Mouse (Mus musculus): ENCODE data around the gene Txlna.

Txlna gene

GRCm38 (mm10) chr4:129624281-129625028 is 16.4 kb downstream of the Txlna start:
- DNase-seq: peak; percentile 81

- no peak for DNase-seq
These were observed 17.2 kb downstream of the Txlna start, which contains the start of gene Ccdc28b for GRCm38 (mm10) chr4:129623681-129624091. Gene Ccdc28b, minus strand, starts transcription at chr4:129623947.

- DNase-seq: no peak
These were observed 17.9 kb downstream of the Txlna start for GRCm38 (mm10) chr4:129622803-129623535.

GRCm38 (mm10) chr4:129622120-129622802 is 18.6 kb downstream of the Txlna start:
- DNase-seq: no peak

DNA sequence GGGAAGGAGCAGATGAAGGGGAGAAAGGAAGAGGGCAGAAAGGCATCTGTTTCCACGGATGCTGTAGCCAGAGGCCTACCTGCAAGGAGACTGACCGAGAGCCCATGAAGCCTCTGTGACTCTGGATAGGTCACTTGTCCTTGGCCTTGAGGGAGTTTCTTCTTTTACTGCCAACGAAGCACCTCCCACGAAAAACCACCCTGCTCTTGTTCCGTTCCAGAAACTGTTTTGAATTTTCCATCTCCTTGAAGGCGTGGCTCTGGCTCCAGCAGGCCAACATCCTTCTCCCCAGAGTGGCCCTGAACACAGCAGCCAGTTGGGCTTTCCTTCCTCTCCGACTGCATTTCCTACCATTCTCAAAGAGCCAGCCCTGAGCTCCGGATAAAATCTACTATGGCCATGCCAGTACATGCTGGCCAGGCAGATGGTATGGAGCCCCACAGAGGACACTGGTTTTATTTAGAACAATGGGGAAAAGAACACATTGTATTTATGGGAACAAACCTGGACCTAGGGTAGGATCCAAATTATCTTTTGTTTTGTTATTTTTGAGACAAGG is 19.5 kb downstream of the Txlna start:
- no peak for DNase-seq

DNA sequence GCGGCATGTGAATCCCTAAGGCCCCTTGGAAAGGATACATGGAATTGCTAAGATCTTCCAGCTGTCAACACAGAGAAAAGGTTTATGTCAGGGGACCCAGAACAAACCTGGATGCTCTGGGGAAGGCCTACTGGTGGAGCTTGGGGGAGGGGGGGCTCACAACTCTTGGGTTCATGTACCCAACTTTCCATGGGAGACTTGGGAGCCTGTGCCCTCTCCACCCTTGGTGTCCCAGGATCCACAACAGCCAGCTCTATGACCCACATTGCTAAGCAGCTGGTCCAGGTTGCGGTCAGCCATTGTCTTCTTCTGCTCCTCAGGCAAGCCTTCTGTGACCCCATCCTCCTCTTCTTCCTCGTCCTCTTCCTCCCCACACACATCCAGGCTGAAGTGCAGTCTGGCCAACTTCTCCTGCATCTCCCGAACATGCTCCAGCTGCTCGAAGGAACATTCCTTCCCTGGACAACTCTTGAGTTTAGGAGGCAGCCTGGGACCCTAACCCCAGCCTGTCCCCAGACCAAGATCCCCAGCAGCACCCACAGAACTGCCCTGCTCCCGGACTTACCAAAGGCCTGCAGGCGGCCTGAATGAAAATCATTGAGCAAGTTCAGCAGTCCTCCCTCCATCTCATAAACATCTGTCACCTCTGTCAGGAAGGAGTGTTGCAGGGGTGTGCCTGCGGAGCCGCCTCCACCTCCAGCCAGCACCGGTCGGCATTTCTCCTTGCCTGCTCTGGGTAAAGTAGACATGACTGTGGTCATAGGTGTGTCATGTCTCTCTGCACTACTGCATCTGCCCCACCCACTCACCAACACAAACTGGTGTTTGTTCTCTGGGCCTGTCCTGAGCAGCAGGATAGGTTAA is 20.2 kb downstream of the Txlna start:
- no peak for DNase-seq

GRCm38 (mm10) chr4:129618786-129619691 is 21.8 kb downstream of the Txlna start, which contains the start of gene Iqcc:
Gene Iqcc, minus strand, starts transcription at chr4:129619099.
- peak; percentile 97 for DNase-seq

- DNase-seq: no peak
These were observed 22.8 kb downstream of the Txlna start for GRCm38 (mm10) chr4:129618031-129618430.

- no peak for DNase-seq
These were observed 23.7 kb downstream of the Txlna start for GRCm38 (mm10) chr4:129617121-129617641.

DNA sequence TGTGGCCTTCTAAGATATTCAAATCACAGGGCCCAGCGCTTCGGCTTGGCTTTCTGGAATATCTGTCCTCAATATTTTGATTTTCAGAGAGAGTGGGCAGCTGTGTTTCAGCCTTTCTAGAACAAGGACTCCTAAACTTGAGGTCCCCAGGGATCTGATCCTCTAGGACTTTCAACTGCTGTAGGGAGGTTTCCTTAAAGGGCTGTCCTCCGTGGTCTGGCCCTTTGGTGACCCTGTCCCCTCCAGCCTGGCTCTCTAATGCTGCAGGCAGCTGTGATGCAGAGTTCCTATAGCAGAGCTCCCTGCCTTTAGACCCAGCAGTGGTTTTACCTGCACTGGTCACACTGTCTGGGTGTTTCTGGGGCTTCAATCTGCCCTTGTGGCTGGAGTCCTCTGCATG is 24.2 kb downstream of the Txlna start:
- no peak for DNase-seq

DNA sequence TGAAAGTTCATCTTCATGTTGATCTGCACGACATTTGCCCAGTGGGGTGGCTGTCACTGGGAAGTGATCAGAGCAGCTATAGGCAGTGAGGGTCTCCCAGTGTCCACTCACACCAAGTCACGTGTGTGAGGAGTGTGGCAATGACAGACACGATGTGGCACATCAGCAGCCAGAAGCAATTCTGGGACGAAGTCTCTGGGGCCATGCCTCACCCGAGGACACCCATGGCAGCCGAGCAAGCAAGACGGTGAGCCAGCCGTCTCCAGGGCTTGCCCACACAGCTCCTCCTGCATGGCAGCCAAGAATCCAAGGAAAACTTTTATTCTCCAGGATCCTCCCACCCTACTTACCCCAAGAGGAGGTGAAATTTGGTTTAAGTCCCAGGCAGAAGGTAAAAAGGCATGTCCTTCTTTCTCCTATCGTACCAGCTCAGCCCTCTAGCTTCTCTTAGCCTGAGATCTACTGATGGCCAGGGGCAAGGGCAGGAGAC is 25.0 kb downstream of the Txlna start:
- no peak for DNase-seq

- DNase-seq: no peak
These were observed 26.8 kb downstream of the Txlna start, which contains the start of gene Dcdc2b for GRCm38 (mm10) chr4:129614093-129614492. Gene Dcdc2b, minus strand, starts transcription at chr4:129614257.

DNA sequence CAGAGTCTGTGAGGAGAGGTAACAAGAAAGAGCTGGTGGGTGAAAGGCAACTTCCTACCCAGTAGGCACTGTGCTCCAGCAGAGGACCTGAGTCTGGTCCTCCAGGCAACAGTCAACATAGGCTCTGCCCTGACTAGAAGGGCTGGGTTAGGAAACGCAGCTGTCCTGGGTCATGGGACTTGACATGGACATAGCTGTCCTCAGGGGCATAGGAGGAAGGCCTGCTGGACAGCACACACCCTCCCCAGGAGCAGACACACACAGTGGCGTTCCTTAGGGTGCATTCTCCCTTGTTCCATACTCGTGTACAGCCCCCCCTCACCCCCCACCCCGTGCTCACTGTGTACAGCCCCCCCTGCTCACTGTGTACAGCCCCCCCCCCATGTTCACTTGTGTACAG is 30.4 kb downstream of the Txlna start:
- no peak for DNase-seq

DNA sequence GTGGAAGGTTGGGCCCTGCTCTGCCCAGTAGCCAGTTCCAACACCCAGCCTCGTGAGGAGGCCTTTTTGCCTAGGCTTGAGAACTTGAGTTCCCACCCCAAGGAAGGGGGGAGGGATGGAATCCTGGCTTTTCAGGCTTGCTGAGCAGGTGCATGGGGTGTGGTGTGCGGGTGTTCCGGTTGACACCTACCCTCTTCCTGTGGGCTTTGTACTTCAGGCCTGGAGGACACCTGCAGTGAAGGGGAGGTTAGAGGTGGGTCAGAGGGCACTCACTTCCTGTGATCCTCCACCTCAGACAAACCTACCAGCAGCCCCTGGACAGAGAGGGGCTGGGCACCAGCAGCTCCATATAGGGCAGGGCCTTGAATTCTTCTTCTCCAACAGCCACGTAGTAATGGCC is 30.8 kb downstream of the Txlna start:
- no peak for DNase-seq

- DNase-seq: no peak
These were observed 31.7 kb downstream of the Txlna start for GRCm38 (mm10) chr4:129609139-129609631.

DNA sequence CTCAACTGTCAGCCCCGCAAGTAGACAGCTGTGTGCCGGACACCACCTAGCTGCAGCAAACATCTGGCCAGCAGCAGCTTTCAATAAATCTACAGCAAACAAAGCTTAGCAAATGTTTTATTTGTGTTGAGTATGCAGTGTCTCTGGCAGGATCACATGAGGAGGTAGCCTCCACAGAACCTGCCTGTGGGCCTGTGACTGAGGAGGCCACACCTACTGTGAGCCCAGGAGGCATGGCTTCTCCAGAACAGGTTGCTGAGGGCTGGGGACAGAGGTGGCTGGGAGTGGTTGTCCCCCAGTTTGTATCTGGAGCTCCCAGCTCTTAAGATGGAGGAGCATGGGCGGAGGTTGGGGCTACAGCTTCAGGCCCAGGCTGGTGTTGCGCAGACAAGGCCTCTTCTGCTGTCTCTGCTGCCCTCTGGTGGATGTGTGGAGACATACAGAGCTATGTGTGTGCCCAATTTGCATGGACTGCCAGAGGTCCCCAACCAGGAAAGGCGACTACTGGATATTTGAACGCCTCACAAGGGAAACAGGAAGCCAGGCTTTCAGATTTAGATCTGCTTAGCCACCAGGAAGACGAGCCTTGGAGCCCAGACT is 32.3 kb downstream of the Txlna start:
- peak; percentile 86 for DNase-seq

- DNase-seq: peak; percentile 83
These were observed 40.4 kb downstream of the Txlna start, which contains the start of the genes Eif3i and Tmem234 for GRCm38 (mm10) chr4:129600233-129601158. Gene Eif3i, minus strand, starts transcription at chr4:129600648. Gene Tmem234, plus strand, starts transcription at chr4:129600668.

- no peak for DNase-seq
These were observed 52.0 kb downstream of the Txlna start for GRCm38 (mm10) chr4:129588865-129589264.

GRCm38 (mm10) chr4:129586943-129587342 is 53.9 kb downstream of the Txlna start:
- no peak for DNase-seq

Measured in right cerebral cortex, postnatal 14 days (tissue).